Mouse (Mus musculus): Measurements from ENCODE around the gene Cib4. TPM values are rescaled to one million over a fixed set of nuclear protein-coding genes. Genes with fewer than 3 reads are reported as not detected.
A peak's percentile ranks its signal among the peaks of the same experiment; 100 is the strongest.

The Cib4 gene
- polyA plus RNA-seq (2015; fragmentation: Nextera tagmentation; extraction: Ambion mirVana) = 0.29 TPM in 1 of 2 replicates, not detected in the other

DNA sequence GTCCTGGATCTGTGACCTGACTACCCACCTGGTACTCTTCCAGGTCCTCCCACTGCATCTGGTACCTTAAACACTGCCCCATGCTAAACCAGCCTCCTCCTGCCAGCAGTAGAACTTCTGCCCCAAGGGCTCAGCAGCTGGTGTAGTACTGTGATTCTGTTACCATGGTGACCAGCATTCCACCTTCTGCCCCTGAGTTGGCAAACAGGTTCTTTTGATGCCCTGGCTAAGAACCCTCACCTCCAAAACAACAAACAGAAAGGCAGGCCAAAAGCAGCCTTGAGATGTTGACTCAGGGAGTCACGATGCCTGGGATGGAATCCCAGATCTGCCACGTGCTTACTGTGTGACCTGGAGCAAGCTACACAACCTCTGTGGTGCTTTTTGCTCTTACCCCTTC lies at the start of gene Cib4:
Gene Cib4, minus strand, starts transcription at position 139 of the 400 bp plus-strand sequence.
- H3K9ac ChIP-seq = no peak within 1 kb of the TSS
- H3K36me3 ChIP-seq = no peaks in the 10 kb centered on the region
- H3K27ac ChIP-seq (replicated peaks) = no peak within 1 kb of the TSS
- 40% methylated on average over 2 of the region's 2 CpGs for WGBS
- H3K4me3 ChIP-seq (replicated peaks) = no peak within 1 kb of the TSS
- H3K4me1 ChIP-seq = peaks cover 5% of the 10 kb centered on the region
- H3K4me2 ChIP-seq (replicated peaks) = no peak within 1 kb of the TSS
- no peak for ATAC-seq (ENCODE audit: insufficient number of reproducible peaks, low FRiP score, low TSS enrichment, low read depth)
- no peaks in the 10 kb centered on the region for H3K27me3 ChIP-seq
- no peaks in the 10 kb centered on the region for H3K9me3 ChIP-seq (replicated peaks)

DNA sequence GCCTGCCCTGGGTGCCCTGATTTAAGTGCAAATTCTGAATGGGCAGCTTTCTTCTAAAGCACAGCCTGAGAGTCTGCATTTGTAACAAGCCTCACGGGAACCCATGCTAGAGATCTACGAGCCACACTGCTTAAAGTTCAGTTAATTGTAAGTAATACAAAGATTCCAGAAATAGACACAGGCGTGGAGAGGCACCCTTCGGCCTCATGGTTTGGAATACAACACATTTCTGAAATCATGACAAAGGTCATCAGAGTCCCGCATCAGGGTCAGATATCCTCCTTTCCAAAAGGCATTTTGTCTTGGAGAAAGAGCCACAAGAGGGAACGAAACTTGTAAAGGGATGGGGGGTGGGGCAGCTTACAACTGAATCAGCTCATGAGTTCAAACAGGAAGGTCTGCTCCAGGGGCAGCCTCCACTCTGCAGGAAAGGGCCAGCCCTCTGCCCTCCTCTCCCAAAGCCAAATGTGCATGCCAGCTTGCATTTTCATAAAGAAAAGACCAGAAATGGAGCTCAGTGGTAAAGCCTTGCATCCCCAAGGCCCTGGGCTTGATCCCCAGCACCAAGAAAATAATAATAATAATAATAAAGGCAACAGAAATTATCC lies 49.4 kb upstream of the Cib4 start:
- H3K27me3 ChIP-seq = peaks cover 20% of the 10 kb centered on the region
- ATAC-seq (ENCODE audit: insufficient number of reproducible peaks, low FRiP score, low TSS enrichment, low read depth) = no peak

DNA sequence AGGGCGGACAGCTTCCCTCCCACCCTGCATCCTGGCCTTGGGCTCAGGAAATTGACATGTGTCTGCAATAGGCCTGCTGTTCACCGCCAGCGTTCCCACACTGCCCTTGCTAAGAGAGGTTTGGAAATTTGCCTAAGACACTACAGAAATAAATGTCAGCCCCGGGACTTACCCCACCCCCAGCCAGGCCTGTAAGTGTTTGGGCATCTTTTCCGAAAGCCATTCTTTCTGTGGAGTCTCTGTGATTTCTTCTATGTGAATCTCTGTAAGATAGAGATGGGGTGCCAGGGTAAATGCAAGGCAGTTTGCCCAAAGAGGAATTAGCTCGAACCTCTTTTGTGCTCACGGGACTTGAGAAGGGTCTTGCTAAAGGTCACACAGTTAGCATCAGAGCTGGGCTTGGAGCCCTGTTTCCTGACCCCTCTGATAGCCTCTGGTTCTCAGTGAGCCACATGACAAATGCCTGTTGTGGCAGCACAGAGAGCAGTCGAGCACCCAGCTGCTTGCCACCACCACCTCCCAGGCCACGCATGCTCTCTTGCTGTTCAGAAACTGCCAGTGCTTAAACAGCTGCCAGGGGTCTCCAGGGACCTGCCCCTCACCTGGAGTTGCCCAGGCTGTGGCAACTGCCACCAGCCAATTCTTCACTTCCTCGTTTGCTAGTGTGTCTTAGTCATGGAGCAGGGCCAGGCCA lies 48.3 kb upstream of the Cib4 start:
- H3K4me3 ChIP-seq (replicated peaks) = no peak overlapping the region
- no peaks in the 10 kb centered on the region for H3K36me3 ChIP-seq
- no peak overlapping the region for H3K9ac ChIP-seq
- H3K4me1 ChIP-seq = peaks cover under 1% of the 10 kb centered on the region
- H3K27me3 ChIP-seq = peaks cover 31% of the 10 kb centered on the region
- WGBS = 34% methylated on average over 10 of the region's 10 CpGs
- ATAC-seq (ENCODE audit: insufficient number of reproducible peaks, low FRiP score, low TSS enrichment, low read depth) = no peak
- no peaks in the 10 kb centered on the region for H3K9me3 ChIP-seq (replicated peaks)
- H3K27ac ChIP-seq (replicated peaks) = no peak overlapping the region
- H3K4me2 ChIP-seq (replicated peaks) = no peak overlapping the region

More for the DNA sequence above, 49.4 kb upstream of the Cib4 start:
- no peaks in the 10 kb centered on the region for H3K36me3 ChIP-seq
- no peaks in the 10 kb centered on the region for H3K9me3 ChIP-seq (replicated peaks)
- no peaks in the 10 kb centered on the region for H3K4me1 ChIP-seq
- no peak overlapping the region for H3K9ac ChIP-seq
- no peak overlapping the region for H3K27ac ChIP-seq (replicated peaks)
- H3K4me3 ChIP-seq (replicated peaks) = no peak overlapping the region
- no peak overlapping the region for H3K4me2 ChIP-seq (replicated peaks)
- 47% methylated on average over 6 of the region's 6 CpGs for WGBS

DNA sequence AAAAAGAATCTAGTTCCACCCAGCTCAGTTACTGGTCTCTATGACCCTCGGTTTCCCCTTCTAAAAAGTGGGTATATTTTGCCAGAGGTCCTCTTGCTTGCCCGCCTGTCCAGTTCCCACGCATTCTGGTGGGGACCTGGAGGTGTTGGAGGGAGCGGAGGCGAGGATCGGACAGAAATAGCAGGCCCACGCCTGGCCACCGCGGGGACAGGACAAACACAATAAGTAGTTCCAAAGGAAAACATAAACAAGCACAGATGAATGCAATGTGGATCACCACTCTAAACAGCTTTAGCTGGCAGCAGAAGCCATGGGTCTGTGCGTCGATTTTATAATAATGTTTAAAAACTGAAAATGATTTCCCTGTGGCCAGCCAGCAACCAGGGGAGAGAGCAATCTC lies 47.7 kb upstream of the Cib4 start:
- no peak overlapping the region for H3K4me2 ChIP-seq (replicated peaks)
- no peaks in the 10 kb centered on the region for H3K36me3 ChIP-seq
- H3K9ac ChIP-seq = no peak overlapping the region
- H3K27me3 ChIP-seq = peaks cover 37% of the 10 kb centered on the region
- WGBS = 74% methylated on average over 11 of the region's 11 CpGs
- no peak overlapping the region for H3K27ac ChIP-seq (replicated peaks)
- H3K4me1 ChIP-seq = peaks cover 7% of the 10 kb centered on the region
- ATAC-seq (ENCODE audit: insufficient number of reproducible peaks, low FRiP score, low TSS enrichment, low read depth) = no peak
- no peak overlapping the region for H3K4me3 ChIP-seq (replicated peaks)
- H3K9me3 ChIP-seq (replicated peaks) = no peaks in the 10 kb centered on the region

DNA sequence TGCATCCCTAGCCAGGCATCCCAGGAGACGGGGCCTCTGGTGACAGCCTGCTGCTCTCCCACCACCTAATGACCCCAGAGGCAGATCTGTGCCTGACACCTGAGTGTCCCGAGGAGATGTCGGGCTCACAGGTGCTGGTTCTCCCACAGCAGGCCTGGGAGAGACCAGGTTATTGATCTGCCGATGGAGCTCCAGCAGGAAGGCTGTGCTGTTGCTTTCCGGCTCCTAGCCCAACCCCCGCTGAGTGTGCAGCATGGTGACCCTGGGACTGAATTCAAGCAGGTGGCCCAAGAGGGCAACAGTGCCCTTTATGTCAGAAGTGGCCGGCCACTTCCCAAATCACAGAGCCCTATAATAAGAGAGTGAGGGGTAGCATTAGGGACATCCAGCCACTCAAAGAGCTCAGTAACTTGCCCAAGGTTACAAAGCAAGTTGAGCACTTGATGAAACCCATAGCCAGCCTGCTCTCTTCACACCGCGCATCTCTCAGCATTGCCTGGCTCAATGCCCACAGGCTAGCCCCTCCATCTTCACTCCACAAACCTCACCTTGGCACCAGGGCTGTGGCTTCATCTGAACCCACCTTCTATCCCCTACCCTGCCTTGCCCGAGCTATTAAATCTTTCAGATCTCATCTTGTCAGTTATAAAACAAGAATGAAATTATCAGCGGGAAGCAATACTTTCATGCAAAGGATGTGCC lies 46.8 kb upstream of the Cib4 start:
- Histone ChIP-seq H3K4me2 (replicated peaks) (no peak overlapping the region), H3K9ac (no peak overlapping the region), H3K4me1 (peaks cover 14% of the 10 kb centered on the region), H3K4me3 (replicated peaks) (no peak overlapping the region), H3K9me3 (replicated peaks) (no peaks in the 10 kb centered on the region), H3K36me3 (no peaks in the 10 kb centered on the region), H3K27ac (replicated peaks) (no peak overlapping the region), H3K27me3 (peaks cover 46% of the 10 kb centered on the region)
- WGBS = 74% methylated on average over 11 of the region's 11 CpGs
- no peak for ATAC-seq (ENCODE audit: insufficient number of reproducible peaks, low FRiP score, low TSS enrichment, low read depth)

DNA sequence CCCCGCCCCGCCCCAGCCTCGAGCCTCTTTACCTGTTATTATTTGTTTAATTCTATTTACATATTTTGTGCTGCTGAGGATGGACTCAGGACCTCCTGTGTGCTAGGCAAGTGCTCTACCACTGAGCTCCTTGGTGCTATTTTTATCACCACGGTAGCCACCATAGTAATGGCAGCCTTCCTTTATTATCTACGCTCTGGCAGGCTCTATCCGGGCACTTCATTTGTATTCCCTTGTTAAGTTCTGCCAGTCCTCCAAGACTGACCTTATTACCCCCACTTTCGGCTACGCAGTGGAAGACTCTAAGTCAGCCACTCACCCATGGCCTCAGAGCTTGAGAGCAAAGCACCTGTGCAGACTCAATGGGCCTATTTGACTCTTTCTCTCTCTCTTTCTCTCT lies 46.1 kb upstream of the Cib4 start:
- no peaks in the 10 kb centered on the region for H3K36me3 ChIP-seq
- no peak overlapping the region for H3K4me3 ChIP-seq (replicated peaks)
- WGBS = 81% methylated on average over 8 of the region's 8 CpGs
- peaks cover 52% of the 10 kb centered on the region for H3K27me3 ChIP-seq
- peaks cover 14% of the 10 kb centered on the region for H3K4me1 ChIP-seq
- no peak overlapping the region for H3K9ac ChIP-seq
- ATAC-seq (ENCODE audit: insufficient number of reproducible peaks, low FRiP score, low TSS enrichment, low read depth) = no peak
- H3K4me2 ChIP-seq (replicated peaks) = no peak overlapping the region
- no peaks in the 10 kb centered on the region for H3K9me3 ChIP-seq (replicated peaks)
- no peak overlapping the region for H3K27ac ChIP-seq (replicated peaks)

DNA sequence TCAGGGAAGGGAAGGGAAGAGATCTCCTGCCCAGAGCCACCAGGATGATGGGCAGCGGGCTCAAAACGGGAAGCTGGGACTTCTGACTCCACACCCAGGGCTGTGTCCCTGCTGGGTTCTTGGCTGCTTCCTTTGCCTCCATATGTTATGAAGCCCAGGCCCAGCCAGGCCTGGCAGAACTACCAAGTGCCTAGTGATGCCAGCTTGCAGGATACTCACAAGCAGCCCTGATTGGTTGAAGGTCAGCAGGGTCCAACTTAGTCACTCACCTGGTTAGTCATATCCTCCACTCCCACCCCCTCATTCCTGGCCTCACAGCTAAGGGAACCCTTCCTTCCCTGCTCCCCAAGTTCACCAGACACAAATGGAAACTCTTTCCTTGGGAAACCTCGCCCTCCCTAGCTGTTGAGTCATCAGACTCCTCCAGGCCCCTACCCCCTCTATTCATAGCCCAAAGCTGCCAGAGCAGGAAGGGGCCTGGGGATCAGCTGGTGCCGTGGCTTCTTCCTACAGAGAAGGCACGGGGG lies 45.6 kb upstream of the Cib4 start:
- no peak overlapping the region for H3K9ac ChIP-seq
- peaks cover 57% of the 10 kb centered on the region for H3K27me3 ChIP-seq
- no peak for ATAC-seq (ENCODE audit: insufficient number of reproducible peaks, low FRiP score, low TSS enrichment, low read depth)
- WGBS = 55% methylated on average over 5 of the region's 5 CpGs
- H3K36me3 ChIP-seq = no peaks in the 10 kb centered on the region
- H3K9me3 ChIP-seq (replicated peaks) = no peaks in the 10 kb centered on the region
- H3K4me1 ChIP-seq = peaks cover 14% of the 10 kb centered on the region
- no peak overlapping the region for H3K4me3 ChIP-seq (replicated peaks)
- H3K27ac ChIP-seq (replicated peaks) = no peak overlapping the region
- H3K4me2 ChIP-seq (replicated peaks) = no peak overlapping the region

DNA sequence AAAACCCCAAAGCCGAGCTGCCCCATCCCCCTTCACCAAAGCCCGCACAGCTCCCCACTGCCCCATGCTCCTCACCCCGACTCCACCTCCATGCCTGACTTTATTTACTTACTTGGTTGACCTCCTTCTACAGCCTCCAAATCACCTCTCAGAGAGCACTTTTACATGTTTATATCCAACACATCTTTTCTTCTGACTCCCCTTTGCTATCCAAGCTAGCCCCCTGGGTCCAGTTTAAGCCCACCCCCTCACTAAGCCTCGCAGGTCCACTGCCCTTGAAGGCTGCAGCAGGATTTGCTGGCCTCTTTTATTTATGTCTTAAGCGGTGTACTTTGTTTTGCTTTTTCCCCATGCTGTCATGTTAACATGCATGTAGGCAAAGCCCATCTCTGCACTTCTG lies 44.6 kb upstream of the Cib4 start:
- 85% methylated on average over 5 of the region's 5 CpGs for WGBS
- Histone ChIP-seq H3K4me3 (replicated peaks) (no peak overlapping the region), H3K27ac (replicated peaks) (no peak overlapping the region), H3K4me1 (peaks cover 14% of the 10 kb centered on the region), H3K9me3 (replicated peaks) (no peaks in the 10 kb centered on the region), H3K36me3 (no peaks in the 10 kb centered on the region), H3K4me2 (replicated peaks) (no peak overlapping the region), H3K9ac (no peak overlapping the region), H3K27me3 (peaks cover 57% of the 10 kb centered on the region)
- ATAC-seq (ENCODE audit: insufficient number of reproducible peaks, low FRiP score, low TSS enrichment, low read depth) = no peak

DNA sequence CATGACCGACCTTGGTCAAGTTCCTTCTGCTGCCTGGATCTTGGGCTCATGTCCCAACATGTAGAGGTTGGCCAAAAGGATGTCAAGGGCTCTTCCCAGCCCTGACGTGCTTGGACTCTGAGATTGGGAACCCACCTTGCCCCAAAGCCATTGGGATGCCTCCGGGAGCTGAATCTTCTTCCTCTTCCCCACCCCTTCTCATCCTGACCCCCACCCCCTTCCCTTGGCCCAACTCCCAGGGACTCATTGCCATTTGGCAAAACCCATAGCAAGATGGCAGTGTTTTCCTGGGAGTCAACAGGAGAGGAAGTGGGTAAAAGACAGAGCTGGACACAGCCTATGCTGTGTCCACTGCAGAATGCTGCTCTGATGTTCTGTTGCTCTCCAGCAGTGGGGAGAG lies 43.9 kb upstream of the Cib4 start:
- WGBS = 59% methylated on average over 3 of the region's 3 CpGs
- no peak overlapping the region for H3K4me2 ChIP-seq (replicated peaks)
- H3K27ac ChIP-seq (replicated peaks) = no peak overlapping the region
- H3K9me3 ChIP-seq (replicated peaks) = no peaks in the 10 kb centered on the region
- no peak overlapping the region for H3K9ac ChIP-seq
- H3K27me3 ChIP-seq = peaks cover 57% of the 10 kb centered on the region
- no peaks in the 10 kb centered on the region for H3K36me3 ChIP-seq
- no peak overlapping the region for H3K4me3 ChIP-seq (replicated peaks)
- ATAC-seq (ENCODE audit: insufficient number of reproducible peaks, low FRiP score, low TSS enrichment, low read depth) = no peak
- H3K4me1 ChIP-seq = peaks cover 14% of the 10 kb centered on the region

DNA sequence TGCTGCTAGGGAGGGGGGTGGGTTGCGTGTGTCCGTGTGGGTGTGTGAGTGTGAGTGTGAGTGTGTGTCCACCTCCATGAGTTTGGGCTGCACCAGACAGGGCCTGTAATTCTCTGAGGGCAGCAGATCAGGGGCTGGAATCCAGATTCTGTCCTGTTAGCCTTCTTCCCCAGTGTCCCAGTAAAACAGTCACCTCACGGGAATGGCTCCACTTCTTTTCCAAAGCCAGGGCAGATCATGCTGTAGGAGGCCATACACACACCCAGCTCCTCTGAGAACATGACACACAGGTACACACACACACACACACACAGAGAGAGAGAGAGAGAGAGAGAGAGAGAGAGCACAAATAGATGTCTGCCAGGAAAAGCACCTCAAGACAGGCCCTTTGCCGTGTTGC lies 43.4 kb upstream of the Cib4 start:
- Histone ChIP-seq H3K27me3 (peaks cover 57% of the 10 kb centered on the region), H3K4me3 (replicated peaks) (peak overlapping the region; percentile 42), H3K9me3 (replicated peaks) (no peaks in the 10 kb centered on the region), H3K4me2 (replicated peaks) (peak overlapping the region; percentile 93), H3K4me1 (peaks cover 14% of the 10 kb centered on the region), H3K27ac (replicated peaks) (no peak overlapping the region), H3K36me3 (no peaks in the 10 kb centered on the region), H3K9ac (no peak overlapping the region)
- 40% methylated on average over 4 of the region's 4 CpGs for WGBS
- no peak for ATAC-seq (ENCODE audit: insufficient number of reproducible peaks, low FRiP score, low TSS enrichment, low read depth)

DNA sequence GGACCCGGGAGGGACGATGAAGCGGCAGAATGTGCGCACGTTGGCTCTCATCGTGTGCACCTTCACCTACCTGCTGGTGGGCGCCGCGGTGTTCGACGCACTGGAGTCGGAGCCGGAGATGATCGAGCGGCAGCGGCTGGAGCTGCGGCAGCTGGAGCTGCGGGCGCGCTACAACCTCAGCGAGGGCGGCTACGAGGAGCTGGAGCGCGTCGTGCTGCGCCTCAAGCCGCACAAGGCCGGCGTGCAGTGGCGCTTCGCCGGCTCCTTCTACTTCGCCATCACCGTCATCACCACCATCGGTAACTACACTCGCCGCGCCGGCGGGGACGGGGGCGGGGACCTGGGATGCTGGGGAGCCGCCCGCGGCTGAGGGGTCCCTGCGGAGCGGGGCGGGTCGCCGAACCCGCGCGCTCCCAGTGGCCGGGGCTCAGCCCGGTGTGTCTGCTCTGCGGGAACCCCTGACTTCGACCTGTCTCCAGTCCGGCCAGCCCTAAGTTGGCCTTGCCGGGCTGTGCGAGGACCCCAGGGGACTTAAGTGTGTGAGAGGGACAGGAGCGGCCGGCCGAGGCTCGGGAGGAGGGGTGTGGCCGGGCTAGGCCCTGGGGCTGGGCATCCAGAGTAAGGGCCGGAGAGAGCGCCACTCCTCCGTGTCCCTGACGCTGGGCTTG lies 42.8 kb upstream of the Cib4 start:
- 0 out of 2 replicates have a peak, but pooled peaks have one; percentile 40 for ATAC-seq (ENCODE audit: insufficient number of reproducible peaks, low FRiP score, low TSS enrichment, low read depth)
- Histone ChIP-seq H3K27me3 (peaks cover 60% of the 10 kb centered on the region), H3K36me3 (no peaks in the 10 kb centered on the region), H3K9me3 (replicated peaks) (no peaks in the 10 kb centered on the region), H3K4me3 (replicated peaks) (peak overlapping the region; percentile 42), H3K4me2 (replicated peaks) (peak overlapping the region; percentile 93), H3K9ac (0 out of 2 replicates have a peak overlapping the region, but pooled peaks have one; percentile 7), H3K4me1 (peaks cover 14% of the 10 kb centered on the region), H3K27ac (replicated peaks) (no peak overlapping the region)
- under 1% methylated on average over 59 of the region's 70 CpGs for WGBS
